Comparison of ENCODE assay signal across 10 mouse cellular contexts in the genomic region with DNA sequence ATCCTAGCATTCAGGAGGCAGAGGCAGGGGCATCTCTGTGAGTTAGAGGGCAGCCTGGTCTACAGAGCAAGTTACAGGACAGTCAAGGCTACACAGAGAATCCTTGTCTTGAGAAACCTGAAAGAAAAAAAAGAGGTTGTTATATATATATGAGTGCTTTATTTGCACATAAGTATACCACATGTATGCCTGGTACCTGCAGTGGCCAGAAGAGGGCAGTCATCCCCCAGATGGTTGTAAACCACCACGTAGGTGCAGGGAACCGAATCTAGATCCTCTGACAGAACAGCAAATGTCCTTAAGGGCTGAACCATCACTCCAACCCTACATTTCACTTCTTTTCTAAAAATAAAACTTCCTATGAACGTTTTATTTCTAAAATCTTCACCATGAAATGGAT. TPM values are rescaled to one million over a fixed set of nuclear protein-coding genes. Genes with fewer than 3 reads are reported as not detected.
DNase-seq lines count a peak whose midpoint lies in the region; ATAC-seq and TF ChIP-seq lines count a peak whose summit lies in the region.
"Had no signal": no experiment of that assay in that cellular context is flagged by ENCODE, and none has a peak within 500 bp of the region (broad histone marks: within the 10 kb centered on the region; RNA-seq: fewer than 3 reads in every experiment).

No protein-coding gene starts in this region.

- 72% methylated on average over 3 of the region's 3 CpGs for WGBS in liver, adult 2 months
- WGBS in hindbrain, embryonic 14.5 days: 73% methylated on average over 3 of the region's 3 CpGs

- H3K9ac ChIP-seq in liver, adult 2 months (ENCODE audit: low read depth, low read length): no peak overlapping the region
- no peak overlapping the region for H3K9ac ChIP-seq in hindbrain, embryonic 14.5 days
- H3K9ac ChIP-seq: hindbrain, embryonic 15.5 days; stomach, embryonic 15.5 days had no signal

- ATAC-seq in hindbrain, embryonic 14.5 days (ENCODE audit: low FRiP score): no peak

- H3K27ac ChIP-seq in liver, adult 2 months (replicated peaks; ENCODE audit: insufficient read depth, low read depth, low read length): no peak overlapping the region
- H3K27ac ChIP-seq in hindbrain, embryonic 14.5 days: no peak overlapping the region
- H3K27ac ChIP-seq: hindbrain, embryonic 15.5 days; stomach, embryonic 15.5 days had no signal

- DNase-seq in kidney, postnatal 36 days: peak; percentile 24 to 62
- DNase-seq in kidney, adult 9 months: no peak
- DNase-seq in ES-CJ7 (ENCODE audit: low read depth, low spot score): peak; percentile 67
- peak; percentile 31 for DNase-seq in liver, adult 2 months (ENCODE audit: extremely low read depth, low read depth, low spot score)
- peak; percentile 71 for DNase-seq in splenic B cell, adult 2 months (ENCODE audit: low read depth, low spot score)
- DNase-seq in cerebellum, adult 11 months: no peak
- no peak for DNase-seq in hindbrain, embryonic 14.5 days (ENCODE audit: low spot score)
- DNase-seq in layer of hippocampus, adult 9-10 months (ENCODE audit: low spot score): no peak

- no peak overlapping the region for H3K4me3 ChIP-seq in liver, adult 2 months (ENCODE audit: insufficient read depth, low read depth, low read length)
- no peak overlapping the region for H3K4me3 ChIP-seq in hindbrain, embryonic 14.5 days (replicated peaks; ENCODE audit: low read length)
- H3K4me3 ChIP-seq: hindbrain, embryonic 15.5 days; stomach, embryonic 15.5 days had no signal

- H3K4me2 ChIP-seq in hindbrain, embryonic 14.5 days (replicated peaks): no peak overlapping the region
- H3K4me2 ChIP-seq: hindbrain, embryonic 15.5 days; stomach, embryonic 15.5 days had no signal

- H3K36me3 ChIP-seq in liver, adult 2 months (ENCODE audit: control insufficient read depth, insufficient read depth, low read length): no peaks in the 10 kb centered on the region
- no peaks in the 10 kb centered on the region for H3K36me3 ChIP-seq in splenic B cell, adult 2 months (ENCODE audit: control insufficient read depth, insufficient read depth, low read length, poor library complexity, severe bottlenecking)
- no peaks in the 10 kb centered on the region for H3K36me3 ChIP-seq in hindbrain, embryonic 14.5 days (replicated peaks; ENCODE audit: control insufficient read depth, insufficient read depth)
- H3K36me3 ChIP-seq: hindbrain, embryonic 15.5 days; stomach, embryonic 15.5 days had no signal

- H3K27me3 ChIP-seq in liver, adult 2 months (ENCODE audit: control insufficient read depth, insufficient read depth, low read length): no peaks in the 10 kb centered on the region
- H3K27me3 ChIP-seq in splenic B cell, adult 2 months (ENCODE audit: control insufficient read depth, insufficient read depth, low read length, poor library complexity, severe bottlenecking): no peaks in the 10 kb centered on the region
- H3K27me3 ChIP-seq in hindbrain, embryonic 14.5 days (ENCODE audit: control insufficient read depth, insufficient read depth, low read length): no peaks in the 10 kb centered on the region
- H3K27me3 ChIP-seq: hindbrain, embryonic 15.5 days; stomach, embryonic 15.5 days had no signal

- H3K4me1 ChIP-seq in liver, adult 2 months (ENCODE audit: control insufficient read depth, insufficient read depth, low read length): no peaks in the 10 kb centered on the region
- H3K4me1 ChIP-seq in hindbrain, embryonic 14.5 days (replicated peaks; ENCODE audit: control insufficient read depth, insufficient read depth, low read length): no peaks in the 10 kb centered on the region; the same call in 1 of the 2 replicates
- H3K4me1 ChIP-seq: stomach, embryonic 15.5 days had no signal

- H3K79me2 ChIP-seq in liver, adult 2 months (ENCODE audit: control insufficient read depth, insufficient read depth, low read length): no peaks in the 10 kb centered on the region

- no peaks in the 10 kb centered on the region for H3K9me3 ChIP-seq in hindbrain, embryonic 14.5 days (ENCODE audit: control insufficient read depth, low read length)
- H3K9me3 ChIP-seq: hindbrain, embryonic 15.5 days; stomach, embryonic 15.5 days had no signal

- TF ChIP-seq CTCF in liver, adult 2 months (IDR thresholded peaks at IDR 0.05; ENCODE audit: low read depth, low read length): peak; percentile 52

- no peak for TF ChIP-seq POLR2A in liver, adult 2 months (IDR thresholded peaks at IDR 0.05; ENCODE audit: extremely low read depth, insufficient read depth, low read length)

RNA-seq across cellular contexts. Expression of gene Eif4e, which starts 8.1 kb away (rescaled TPM):
- total RNA-seq in liver, adult 2 months (2014; rRNA removed): 16.4 and 18.2 TPM in 2 replicates
- polyA plus RNA-seq in liver, adult 2 months (2012; rRNA removed): 10.1 and 12.8 TPM in 2 replicates
- polyA plus RNA-seq in hindbrain, embryonic 14.5 days (2014; fragmentation: Nextera tagmentation; extraction: Ambion mirVana): 314 and 377 TPM in 2 replicates

RNA-seq across cellular contexts. Expression of gene Metap1, which starts 28.6 kb away (rescaled TPM):
- 31.4 and 32.5 TPM in 2 replicates for total RNA-seq in liver, adult 2 months (2014; rRNA removed)
- polyA plus RNA-seq in liver, adult 2 months (2012; rRNA removed): 11.7 and 12.5 TPM in 2 replicates
- polyA plus RNA-seq in hindbrain, embryonic 14.5 days (2014; fragmentation: Nextera tagmentation; extraction: Ambion mirVana): 58.3 and 61.9 TPM in 2 replicates

Comparison
In these comparisons a context has a peak if more than half of its experiments do, and no peak if none do; other contexts are left out.
1. DNase-seq: peak in kidney, postnatal 36 days (2 of 2), ES-CJ7 (single experiment), liver, adult 2 months (single experiment) and splenic B cell, adult 2 months (single experiment); none in kidney, adult 9 months (single experiment), cerebellum, adult 11 months (single experiment), hindbrain, embryonic 14.5 days (single experiment) and layer of hippocampus, adult 9-10 months (single experiment).
2. RNA of gene Eif4e, which starts 8.1 kb away (polyA plus RNA-seq): 314 to 377 TPM in hindbrain, embryonic 14.5 days; 10.1 to 12.8 TPM in liver, adult 2 months; every median in the first group is over 10 times any median in the second.